Mouse (Mus musculus): ENCODE measurements around the gene Gsdme. TPM values are rescaled to one million over a fixed set of nuclear protein-coding genes. Genes with fewer than 3 reads are reported as not detected.

The Gsdme gene
- 54.5 and 59.5 TPM in 2 replicates for polyA plus RNA-seq (2015; fragmentation: Nextera tagmentation; extraction: Ambion mirVana)

- ATAC-seq (replicated peaks; ENCODE audit: low FRiP score, low read depth) (no peak), DNase-seq (ENCODE audit: low spot score) (no peak)
- WGBS = 68% methylated on average over 6 of the region's 6 CpGs
- no peak within 1 kb of the TSS for H3K4me3 ChIP-seq (replicated peaks; ENCODE audit: low read depth, low read length)
- no peak within 1 kb of the TSS for H3K9ac ChIP-seq (ENCODE audit: low read depth, low read length)
- TF ChIP-seq CTCF (IDR thresholded peaks at IDR 0.05; ENCODE audit: low read depth) = no peak
- no peaks in the 10 kb centered on the region for H3K9me3 ChIP-seq (replicated peaks; ENCODE audit: low read length)
- no peak within 1 kb of the TSS for H3K4me2 ChIP-seq (ENCODE audit: low read length)
- no peak within 1 kb of the TSS for H3K27ac ChIP-seq
- no peaks in the 10 kb centered on the region for H3K36me3 ChIP-seq (ENCODE audit: insufficient read depth, low read length)
- H3K27me3 ChIP-seq (ENCODE audit: insufficient read depth, low read length) = no peaks in the 10 kb centered on the region
- H3K4me1 ChIP-seq (replicated peaks; ENCODE audit: insufficient read depth, low read length) = peaks cover 11% of the 10 kb centered on the region
Observed at GRCm38 (mm10) chr6:50263670-50264069, at the start of gene Gsdme. Gsdme (minus strand) TSS chr6:50263862.

DNA sequence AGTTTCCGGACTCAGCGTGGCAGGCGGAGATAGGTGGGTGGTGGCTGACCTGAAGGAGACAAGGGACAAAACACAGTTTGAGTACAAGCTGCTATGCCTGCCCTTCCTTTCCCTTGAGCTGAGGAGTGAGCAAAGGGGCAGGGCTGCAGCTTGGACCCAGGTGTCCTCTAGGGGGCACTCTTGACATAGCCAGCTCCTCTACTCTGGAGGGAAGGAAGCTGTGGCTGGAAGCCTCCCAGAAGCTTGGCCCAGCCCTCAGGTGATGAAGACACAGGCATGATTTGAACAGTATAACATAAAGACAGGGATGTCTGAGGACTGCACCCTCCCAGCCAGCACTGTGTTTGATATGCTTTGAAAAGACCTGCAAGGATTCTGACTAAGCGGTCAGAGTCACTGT lies 49.0 kb upstream of the Gsdme start:
- ATAC-seq (replicated peaks; ENCODE audit: low FRiP score, low read depth) (peak; percentile 57), DNase-seq (ENCODE audit: low spot score) (peak; percentile 89)
- no peak overlapping the region for H3K4me3 ChIP-seq (replicated peaks; ENCODE audit: low read depth, low read length)
- H3K27me3 ChIP-seq (ENCODE audit: insufficient read depth, low read length) = no peaks in the 10 kb centered on the region
- H3K4me2 ChIP-seq (ENCODE audit: low read length) = no peak overlapping the region
- no peaks in the 10 kb centered on the region for H3K4me1 ChIP-seq (replicated peaks; ENCODE audit: insufficient read depth, low read length)
- no peaks in the 10 kb centered on the region for H3K36me3 ChIP-seq (ENCODE audit: insufficient read depth, low read length)
- peak; percentile 96 for TF ChIP-seq CTCF (IDR thresholded peaks at IDR 0.05; ENCODE audit: low read depth)
- 42% methylated on average over 4 of the region's 4 CpGs for WGBS
- no peak overlapping the region for H3K27ac ChIP-seq
- no peaks in the 10 kb centered on the region for H3K9me3 ChIP-seq (replicated peaks; ENCODE audit: low read length)
- H3K9ac ChIP-seq (ENCODE audit: low read depth, low read length) = no peak overlapping the region

- H3K27me3 ChIP-seq (ENCODE audit: insufficient read depth, low read length) = no peaks in the 10 kb centered on the region
- H3K36me3 ChIP-seq (ENCODE audit: insufficient read depth, low read length) = 0 out of 2 replicates have a peak, but pooled peaks cover 3% of the 10 kb centered on the region
- no peaks in the 10 kb centered on the region for H3K4me1 ChIP-seq (replicated peaks; ENCODE audit: insufficient read depth, low read length)
- H3K9ac ChIP-seq (ENCODE audit: low read depth, low read length) = no peak overlapping the region
- no peaks in the 10 kb centered on the region for H3K9me3 ChIP-seq (replicated peaks; ENCODE audit: low read length)
- peak; percentile 81 for TF ChIP-seq CTCF (IDR thresholded peaks at IDR 0.05; ENCODE audit: low read depth)
- ATAC-seq (replicated peaks; ENCODE audit: low FRiP score, low read depth) (no peak), DNase-seq (ENCODE audit: low spot score) (peak; percentile 79)
- 42% methylated on average over 6 of the region's 6 CpGs for WGBS
- no peak overlapping the region for H3K27ac ChIP-seq
- H3K4me2 ChIP-seq (ENCODE audit: low read length) = no peak overlapping the region
- H3K4me3 ChIP-seq (replicated peaks; ENCODE audit: low read depth, low read length) = no peak overlapping the region
Observed at GRCm38 (mm10) chr6:50309019-50309418, 45.4 kb upstream of the Gsdme start.

DNA sequence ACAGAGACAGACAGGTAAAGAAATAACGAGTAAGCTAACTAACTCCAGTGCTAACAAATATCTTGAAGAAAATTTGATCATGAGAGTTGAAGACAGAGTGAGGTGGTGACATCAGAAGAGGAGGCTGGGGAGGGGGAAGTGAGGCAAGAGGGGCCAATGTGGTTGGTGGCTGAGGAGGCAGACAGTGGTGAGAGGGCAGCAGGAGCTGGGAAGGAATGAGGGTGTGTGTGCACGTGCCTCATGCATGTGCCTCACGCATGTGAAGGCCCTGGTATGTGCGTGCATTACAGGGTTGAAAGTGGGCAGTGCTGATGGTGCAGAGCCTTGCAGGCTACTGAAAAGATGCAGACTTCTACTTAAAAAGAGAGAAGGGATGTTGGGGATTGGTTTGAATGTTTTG lies 43.0 kb upstream of the Gsdme start:
- Histone ChIP-seq H3K9ac (ENCODE audit: low read depth, low read length) (no peak overlapping the region), H3K4me3 (replicated peaks; ENCODE audit: low read depth, low read length) (no peak overlapping the region), H3K4me1 (replicated peaks; ENCODE audit: insufficient read depth, low read length) (no peaks in the 10 kb centered on the region), H3K27me3 (ENCODE audit: insufficient read depth, low read length) (no peaks in the 10 kb centered on the region), H3K9me3 (replicated peaks; ENCODE audit: low read length) (no peaks in the 10 kb centered on the region), H3K27ac (no peak overlapping the region), H3K4me2 (ENCODE audit: low read length) (no peak overlapping the region), H3K36me3 (ENCODE audit: insufficient read depth, low read length) (peaks cover 13% of the 10 kb centered on the region; the same call in 1 of the 2 replicates)
- DNase-seq (ENCODE audit: low spot score) (no peak), ATAC-seq (replicated peaks; ENCODE audit: low FRiP score, low read depth) (no peak)
- WGBS = 81% methylated on average over 4 of the region's 4 CpGs
- no peak for TF ChIP-seq CTCF (IDR thresholded peaks at IDR 0.05; ENCODE audit: low read depth)

DNA sequence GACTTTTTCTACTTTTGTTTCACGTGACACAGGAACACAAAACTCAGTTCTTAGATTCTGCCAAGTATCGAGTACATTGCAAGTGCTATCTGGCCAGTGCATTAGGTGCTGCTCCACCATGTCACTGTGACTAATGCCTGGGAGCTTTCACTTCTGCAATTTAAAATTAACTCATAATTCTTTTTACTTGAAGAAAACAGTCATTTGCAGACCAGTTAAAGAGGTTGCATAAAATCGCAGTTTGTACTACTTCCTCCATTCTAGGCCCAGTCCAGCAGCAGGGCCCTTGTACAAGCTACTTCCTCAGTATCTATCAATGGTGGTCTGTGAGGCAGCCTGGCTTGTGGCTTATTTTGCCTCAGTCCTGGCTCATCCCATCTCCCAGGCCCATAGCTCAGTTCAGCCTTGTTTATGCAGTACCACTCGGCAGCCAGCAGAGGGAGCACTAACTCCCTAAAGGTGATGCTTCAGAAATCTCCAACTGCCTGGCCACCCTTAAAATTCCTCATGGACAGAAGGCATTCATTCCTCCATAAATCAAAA lies 41.4 kb upstream of the Gsdme start:
- TF ChIP-seq CTCF (IDR thresholded peaks at IDR 0.05; ENCODE audit: low read depth) = peak; percentile 94
- H3K4me2 ChIP-seq (ENCODE audit: low read length) = no peak overlapping the region
- no peaks in the 10 kb centered on the region for H3K27me3 ChIP-seq (ENCODE audit: insufficient read depth, low read length)
- H3K9ac ChIP-seq (ENCODE audit: low read depth, low read length) = no peak overlapping the region
- ATAC-seq (replicated peaks; ENCODE audit: low FRiP score, low read depth) = peak; percentile 40; the same call in 1 of the 2 replicates
- peak; percentile 91 for DNase-seq (ENCODE audit: low spot score)
- no peak overlapping the region for H3K27ac ChIP-seq
- no peaks in the 10 kb centered on the region for H3K4me1 ChIP-seq (replicated peaks; ENCODE audit: insufficient read depth, low read length)
- H3K9me3 ChIP-seq (replicated peaks; ENCODE audit: low read length) = no peaks in the 10 kb centered on the region
- H3K4me3 ChIP-seq (replicated peaks; ENCODE audit: low read depth, low read length) = no peak overlapping the region
- H3K36me3 ChIP-seq (ENCODE audit: insufficient read depth, low read length) = peaks cover 13% of the 10 kb centered on the region; the same call in 1 of the 2 replicates
- WGBS = 65% methylated on average over 4 of the region's 4 CpGs

GRCm38 (mm10) chr6:50301121-50301520 lies 37.5 kb upstream of the Gsdme start:
- no peak for TF ChIP-seq CTCF (IDR thresholded peaks at IDR 0.05; ENCODE audit: low read depth)
- peaks cover 14% of the 10 kb centered on the region; the same call in 1 of the 2 replicates for H3K36me3 ChIP-seq (ENCODE audit: insufficient read depth, low read length)
- H3K4me3 ChIP-seq (replicated peaks; ENCODE audit: low read depth, low read length) = no peak overlapping the region
- WGBS = 92% methylated on average over 7 of the region's 7 CpGs
- H3K27me3 ChIP-seq (ENCODE audit: insufficient read depth, low read length) = no peaks in the 10 kb centered on the region
- H3K9me3 ChIP-seq (replicated peaks; ENCODE audit: low read length) = no peaks in the 10 kb centered on the region
- no peak overlapping the region for H3K27ac ChIP-seq
- ATAC-seq (replicated peaks; ENCODE audit: low FRiP score, low read depth) (no peak), DNase-seq (ENCODE audit: low spot score) (no peak)
- no peak overlapping the region for H3K4me2 ChIP-seq (ENCODE audit: low read length)
- no peak overlapping the region for H3K9ac ChIP-seq (ENCODE audit: low read depth, low read length)
- H3K4me1 ChIP-seq (replicated peaks; ENCODE audit: insufficient read depth, low read length) = no peaks in the 10 kb centered on the region

DNA sequence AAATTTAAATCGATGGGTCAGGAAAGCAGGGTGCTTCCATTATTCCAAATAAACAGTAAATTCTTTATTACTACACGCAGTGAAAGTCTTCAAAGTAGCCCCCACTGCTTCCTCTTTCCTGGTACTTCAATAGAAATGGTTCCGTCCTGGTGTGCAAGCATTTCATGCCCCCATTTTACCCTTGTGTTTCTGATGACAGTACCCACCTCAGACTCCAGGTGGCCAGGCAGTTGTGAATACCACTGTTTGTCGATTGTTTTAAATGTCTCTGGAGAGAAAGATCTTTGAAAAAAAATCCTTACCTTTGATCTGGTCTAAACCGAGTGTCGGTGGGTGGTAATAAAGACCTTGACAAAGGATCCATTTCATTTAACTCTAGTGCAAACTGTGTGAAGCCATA lies 37.0 kb upstream of the Gsdme start:
- DNase-seq (ENCODE audit: low spot score) (no peak), ATAC-seq (replicated peaks; ENCODE audit: low FRiP score, low read depth) (no peak)
- TF ChIP-seq CTCF (IDR thresholded peaks at IDR 0.05; ENCODE audit: low read depth) = no peak
- H3K27me3 ChIP-seq (ENCODE audit: insufficient read depth, low read length) = no peaks in the 10 kb centered on the region
- 72% methylated on average over 6 of the region's 6 CpGs for WGBS
- no peaks in the 10 kb centered on the region for H3K9me3 ChIP-seq (replicated peaks; ENCODE audit: low read length)
- no peak overlapping the region for H3K9ac ChIP-seq (ENCODE audit: low read depth, low read length)
- no peak overlapping the region for H3K4me3 ChIP-seq (replicated peaks; ENCODE audit: low read depth, low read length)
- peaks cover 14% of the 10 kb centered on the region; the same call in 1 of the 2 replicates for H3K36me3 ChIP-seq (ENCODE audit: insufficient read depth, low read length)
- no peaks in the 10 kb centered on the region for H3K4me1 ChIP-seq (replicated peaks; ENCODE audit: insufficient read depth, low read length)
- H3K27ac ChIP-seq = no peak overlapping the region
- no peak overlapping the region for H3K4me2 ChIP-seq (ENCODE audit: low read length)

All from kidney, postnatal 0 days (tissue).